Mouse (Mus musculus): Measurements from ENCODE around the gene Ccdc180. TPM values are rescaled to one million over a fixed set of nuclear protein-coding genes. Genes with fewer than 3 reads are reported as not detected.

Gene Ccdc180
- 0.14 TPM in 2 replicates for polyA plus RNA-seq (2015; fragmentation: Nextera tagmentation; extraction: Ambion mirVana)

DNA sequence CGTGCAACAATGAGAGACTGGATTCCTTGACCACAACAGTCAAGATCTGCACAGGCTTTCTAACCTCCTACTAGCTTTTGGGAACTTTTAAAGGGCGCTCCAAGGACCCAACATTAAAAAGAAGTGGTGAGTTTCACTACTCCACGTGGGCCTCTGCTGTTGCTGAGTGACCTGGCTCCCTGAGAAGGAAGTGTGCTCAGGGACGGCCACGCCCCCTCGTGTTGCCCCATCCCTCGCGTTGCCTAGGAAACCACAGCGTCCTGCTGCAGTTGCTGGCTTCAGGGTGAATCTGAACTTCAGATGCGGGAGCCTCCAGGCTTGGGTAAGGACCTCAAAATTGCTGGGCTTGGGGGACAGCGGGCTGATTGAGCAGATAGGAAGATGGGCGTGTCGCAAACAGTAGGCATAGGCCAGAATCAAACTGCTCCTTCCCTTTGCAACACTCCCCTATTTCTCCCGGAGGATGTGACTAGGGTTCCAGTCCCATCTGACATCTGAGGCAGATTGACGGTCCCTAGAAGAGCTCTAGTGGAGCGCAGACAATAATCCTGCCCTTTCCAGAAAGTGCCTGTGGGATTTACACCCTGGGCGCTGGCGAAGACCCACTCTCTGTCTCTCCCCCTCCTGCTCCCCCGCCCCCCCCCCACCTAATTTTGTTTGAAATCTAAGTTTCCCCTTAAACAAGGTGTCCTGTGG is at the start of gene Ccdc180:
Ccdc180 (plus strand) TSS at position 238 of the 696 bp plus-strand sequence.
- WGBS, result 18% methylated on average over 19 of the region's 19 CpGs
- H3K27ac ChIP-seq (ENCODE audit: low read depth, low read length), result no peak within 1 kb of the TSS
- H3K4me2 ChIP-seq (replicated peaks; ENCODE audit: low read depth), result no peak within 1 kb of the TSS

GRCm38 (mm10) chr4:45844355-45844754 is 45.7 kb upstream of the Ccdc180 start:
- Histone ChIP-seq H3K4me3 (ENCODE audit: low read depth, low read length) (no peak overlapping the region), H3K9ac (ENCODE audit: low read depth, low read length) (no peak overlapping the region), H3K9me3 (ENCODE audit: control insufficient read depth) (no peaks in the 10 kb centered on the region), H3K27ac (ENCODE audit: low read depth, low read length) (no peak overlapping the region), H3K36me3 (ENCODE audit: control insufficient read depth, insufficient read depth) (no peaks in the 10 kb centered on the region), H3K27me3 (replicated peaks; ENCODE audit: control insufficient read depth, insufficient read depth, low read length) (no peaks in the 10 kb centered on the region), H3K4me2 (replicated peaks; ENCODE audit: low read depth) (no peak overlapping the region), H3K4me1 (replicated peaks; ENCODE audit: control insufficient read depth, insufficient read depth, low read length) (no peaks in the 10 kb centered on the region; the same call in none of the 2 replicates)
- WGBS, result 52% methylated on average over 14 of the region's 14 CpGs
- TF ChIP-seq CTCF (IDR thresholded peaks at IDR 0.05; ENCODE audit: low read depth), result peak; percentile 88
- no peak for ATAC-seq

More for the DNA sequence above, at the start of gene Ccdc180:
- no peaks in the 10 kb centered on the region for H3K9me3 ChIP-seq (ENCODE audit: control insufficient read depth)
- H3K4me1 ChIP-seq (replicated peaks; ENCODE audit: control insufficient read depth, insufficient read depth, low read length), result no peaks in the 10 kb centered on the region
- ATAC-seq, result peak; percentile 79
- H3K4me3 ChIP-seq (ENCODE audit: low read depth, low read length), result no peak within 1 kb of the TSS
- no peak for TF ChIP-seq CTCF (IDR thresholded peaks at IDR 0.05; ENCODE audit: low read depth)
- peaks cover 5% of the 10 kb centered on the region; the same call in 1 of the 2 replicates for H3K36me3 ChIP-seq (ENCODE audit: control insufficient read depth, insufficient read depth)
- H3K27me3 ChIP-seq (replicated peaks; ENCODE audit: control insufficient read depth, insufficient read depth, low read length), result 0 out of 2 replicates have a peak, but pooled peaks cover 4% of the 10 kb centered on the region
- H3K9ac ChIP-seq (ENCODE audit: low read depth, low read length), result no peak within 1 kb of the TSS

GRCm38 (mm10) chr4:45846263-45846662 is 43.8 kb upstream of the Ccdc180 start:
- Histone ChIP-seq H3K9me3 (ENCODE audit: control insufficient read depth) (no peaks in the 10 kb centered on the region), H3K27me3 (replicated peaks; ENCODE audit: control insufficient read depth, insufficient read depth, low read length) (no peaks in the 10 kb centered on the region), H3K4me3 (ENCODE audit: low read depth, low read length) (no peak overlapping the region), H3K4me1 (replicated peaks; ENCODE audit: control insufficient read depth, insufficient read depth, low read length) (no peaks in the 10 kb centered on the region; the same call in none of the 2 replicates), H3K9ac (ENCODE audit: low read depth, low read length) (no peak overlapping the region), H3K36me3 (ENCODE audit: control insufficient read depth, insufficient read depth) (no peaks in the 10 kb centered on the region), H3K27ac (ENCODE audit: low read depth, low read length) (no peak overlapping the region), H3K4me2 (replicated peaks; ENCODE audit: low read depth) (no peak overlapping the region)
- WGBS, result 91% methylated on average over 2 of the region's 2 CpGs
- TF ChIP-seq CTCF (IDR thresholded peaks at IDR 0.05; ENCODE audit: low read depth), result no peak
- no peak for ATAC-seq

DNA sequence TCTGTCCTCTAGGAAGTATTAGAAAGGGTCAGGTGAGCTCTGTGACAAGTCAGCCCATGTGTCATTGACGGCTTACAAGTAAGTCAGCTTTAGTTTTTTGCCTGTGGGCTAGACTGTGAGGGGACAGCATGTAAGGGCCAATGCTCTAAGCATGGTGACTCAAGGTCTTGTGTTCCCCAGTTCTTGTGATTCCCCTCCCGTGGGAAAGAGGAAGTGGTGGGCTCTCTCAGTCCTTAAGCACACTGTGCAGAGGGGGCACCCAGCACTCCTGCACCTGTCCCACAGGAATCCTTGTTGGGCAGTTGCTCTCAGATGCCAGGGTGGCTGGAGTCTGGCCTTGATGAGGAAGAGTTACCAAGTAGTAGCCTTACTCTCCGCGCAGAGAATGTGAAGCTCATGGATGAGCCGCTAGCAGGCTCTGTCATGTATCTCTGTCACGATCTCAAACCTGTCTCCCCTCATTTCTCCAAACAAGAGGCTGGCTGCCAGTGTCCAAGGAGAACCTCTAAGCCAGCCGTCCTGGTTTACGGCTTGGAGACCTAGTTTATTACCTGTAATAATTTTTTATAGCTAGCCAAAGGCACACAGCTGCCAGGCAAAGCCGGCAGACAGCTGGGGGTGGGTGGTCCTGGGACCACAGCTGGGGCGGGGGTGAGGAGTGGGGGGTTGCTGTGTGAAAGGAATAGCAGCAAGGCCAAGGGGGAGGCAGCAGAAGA is 41.8 kb upstream of the Ccdc180 start, which contains the start of gene Stra6l:
Stra6l (plus strand) TSS at position 556 of the 716 bp plus-strand sequence.
- Histone ChIP-seq H3K4me1 (replicated peaks; ENCODE audit: control insufficient read depth, insufficient read depth, low read length) (no peaks in the 10 kb centered on the region; the same call in none of the 2 replicates), H3K27me3 (replicated peaks; ENCODE audit: control insufficient read depth, insufficient read depth, low read length) (no peaks in the 10 kb centered on the region), H3K4me3 (ENCODE audit: low read depth, low read length) (peak within 1 kb of the TSS; percentile 47), H3K9me3 (ENCODE audit: control insufficient read depth) (no peaks in the 10 kb centered on the region), H3K9ac (ENCODE audit: low read depth, low read length) (peak within 1 kb of the TSS; percentile 23), H3K27ac (ENCODE audit: low read depth, low read length) (peak within 1 kb of the TSS; percentile 90), H3K4me2 (replicated peaks; ENCODE audit: low read depth) (peak within 1 kb of the TSS; percentile 60), H3K36me3 (ENCODE audit: control insufficient read depth, insufficient read depth) (no peaks in the 10 kb centered on the region)
- peak; percentile 51 for ATAC-seq
- 18% methylated on average over 10 of the region's 10 CpGs for WGBS
- no peak for TF ChIP-seq CTCF (IDR thresholded peaks at IDR 0.05; ENCODE audit: low read depth)

- ATAC-seq, result peak; percentile 51
- H3K9ac ChIP-seq (ENCODE audit: low read depth, low read length), result peak overlapping the region; percentile 23
- no peaks in the 10 kb centered on the region for H3K36me3 ChIP-seq (ENCODE audit: control insufficient read depth, insufficient read depth)
- H3K4me2 ChIP-seq (replicated peaks; ENCODE audit: low read depth), result peak overlapping the region; percentile 60
- no peaks in the 10 kb centered on the region for H3K9me3 ChIP-seq (ENCODE audit: control insufficient read depth)
- peak overlapping the region; percentile 47 for H3K4me3 ChIP-seq (ENCODE audit: low read depth, low read length)
- H3K27ac ChIP-seq (ENCODE audit: low read depth, low read length), result peak overlapping the region; percentile 90
- no peaks in the 10 kb centered on the region for H3K27me3 ChIP-seq (replicated peaks; ENCODE audit: control insufficient read depth, insufficient read depth, low read length)
- no peak for TF ChIP-seq CTCF (IDR thresholded peaks at IDR 0.05; ENCODE audit: low read depth)
- no peaks in the 10 kb centered on the region; the same call in none of the 2 replicates for H3K4me1 ChIP-seq (replicated peaks; ENCODE audit: control insufficient read depth, insufficient read depth, low read length)
- WGBS, result 18% methylated on average over 10 of the region's 10 CpGs
These were observed 41.3 kb upstream of the Ccdc180 start for GRCm38 (mm10) chr4:45848825-45849156.

DNA sequence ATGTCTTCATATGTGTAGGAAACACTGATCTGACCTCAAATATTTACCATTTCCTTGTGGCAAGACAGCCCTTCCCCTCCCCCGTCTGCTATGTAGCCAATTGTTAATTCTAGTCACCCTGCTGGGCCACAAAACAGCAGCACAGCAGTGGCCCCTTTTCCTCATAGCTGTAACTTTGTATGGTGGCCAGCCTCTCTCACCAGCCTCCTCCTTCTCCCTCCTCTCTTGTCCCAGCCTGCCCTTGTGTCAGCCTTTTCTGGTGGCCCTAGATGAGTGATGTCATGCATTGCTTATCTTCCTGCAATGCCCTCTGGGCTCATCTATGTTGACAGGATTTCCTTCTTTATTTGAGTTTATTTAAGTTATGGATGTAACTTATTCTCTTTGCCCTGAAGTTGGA is 40.7 kb upstream of the Ccdc180 start:
- no peaks in the 10 kb centered on the region; the same call in none of the 2 replicates for H3K4me1 ChIP-seq (replicated peaks; ENCODE audit: control insufficient read depth, insufficient read depth, low read length)
- H3K9ac ChIP-seq (ENCODE audit: low read depth, low read length), result peak overlapping the region; percentile 23; the same call in 1 of the 2 replicates
- TF ChIP-seq CTCF (IDR thresholded peaks at IDR 0.05; ENCODE audit: low read depth), result no peak
- ATAC-seq, result peak; percentile 25; the same call in 1 of the 2 replicates
- H3K9me3 ChIP-seq (ENCODE audit: control insufficient read depth), result no peaks in the 10 kb centered on the region
- H3K4me2 ChIP-seq (replicated peaks; ENCODE audit: low read depth), result peak overlapping the region; percentile 60
- H3K27me3 ChIP-seq (replicated peaks; ENCODE audit: control insufficient read depth, insufficient read depth, low read length), result no peaks in the 10 kb centered on the region
- WGBS, result 28% methylated on average over 1 of the region's 1 CpGs
- peak overlapping the region; percentile 90 for H3K27ac ChIP-seq (ENCODE audit: low read depth, low read length)
- peak overlapping the region; percentile 47 for H3K4me3 ChIP-seq (ENCODE audit: low read depth, low read length)
- no peaks in the 10 kb centered on the region for H3K36me3 ChIP-seq (ENCODE audit: control insufficient read depth, insufficient read depth)

Measured in intestine, postnatal 0 days (tissue).